Mouse (Mus musculus) liver, embryonic 14.5 days (tissue): ENCODE measurements around the gene Icam4.

Experiments
- CTCF ChIP-seq: IDR thresholded peaks from 2 replicates; pipeline ENCODE4 v1.5.1; 2016; ENCODE audit warnings: antibody characterized with exemption, low read depth, control low read depth
- EP300 ChIP-seq: IDR thresholded peaks from 2 replicates; pipeline ENCODE4 v1.6.1; 2016; ENCODE audit warnings: antibody characterized with exemption, low read depth

GRCm38 (mm10) chr9:21036666-21037065 lies 7.5 kb downstream of the Icam4 start:
- TF ChIP-seq CTCF (no peak), EP300 (no peak)
